Mouse (Mus musculus) right cerebral cortex, postnatal 36 days (tissue): ENCODE results near the gene Lrrn4cl.
"Not testable (repeated sequence)": the region's sequence is repeated elsewhere in the genome, so short reads cannot be mapped to it uniquely, and the experiment has no call there.

Experiments used
- DNase-seq, 2 experiments: peaks; one replicate each; pipeline ENCODE4 v3.0.0; 2022; ENCODE audit warnings: low spot score in 2 of 2, mixed read lengths in 1 of 2

Gene Lrrn4cl

GRCm38 (mm10) chr19:8850402-8850901 is at the start of gene Lrrn4cl:
TSS of gene Lrrn4cl (plus strand) at chr19:8850768.
- DNase-seq: no peak

GRCm38 (mm10) chr19:8802130-8802821 is 48.3 kb upstream of the Lrrn4cl start, which contains the start of gene Zbtb3:
TSS of gene Zbtb3 (plus strand) at chr19:8802555.
- DNase-seq: peak; percentile 95 to 98

DNA sequence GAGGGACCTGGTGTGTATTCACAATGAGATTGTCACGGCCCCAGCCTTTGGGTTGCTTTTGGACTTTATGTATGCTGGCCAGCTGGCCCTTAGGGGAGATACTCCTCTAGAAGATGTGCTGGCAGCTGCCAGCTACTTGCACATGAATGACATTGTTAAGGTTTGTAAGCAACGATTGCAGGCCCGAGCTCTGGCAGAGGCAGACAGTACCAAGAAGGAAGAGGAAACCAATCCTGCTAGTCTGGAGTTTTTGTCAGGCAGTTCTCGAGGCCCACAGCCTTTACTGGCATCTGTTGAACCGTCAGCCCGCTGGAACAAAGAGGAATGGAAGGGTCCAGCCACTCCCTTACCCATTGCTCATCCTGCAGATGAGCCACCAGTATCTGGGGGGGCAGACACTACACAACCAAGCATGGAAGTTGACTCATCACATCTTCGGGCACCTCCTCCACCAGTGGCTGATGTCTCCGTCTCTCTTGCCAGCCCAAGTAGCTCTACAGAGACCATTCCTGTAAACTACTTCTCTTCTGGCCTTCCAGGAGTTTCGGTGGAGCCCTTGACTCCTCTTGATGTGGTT is 47.3 kb upstream of the Lrrn4cl start:
- no peak for DNase-seq

- no peak for DNase-seq
These were observed 46.5 kb upstream of the Lrrn4cl start for GRCm38 (mm10) chr19:8803879-8804660.

DNA sequence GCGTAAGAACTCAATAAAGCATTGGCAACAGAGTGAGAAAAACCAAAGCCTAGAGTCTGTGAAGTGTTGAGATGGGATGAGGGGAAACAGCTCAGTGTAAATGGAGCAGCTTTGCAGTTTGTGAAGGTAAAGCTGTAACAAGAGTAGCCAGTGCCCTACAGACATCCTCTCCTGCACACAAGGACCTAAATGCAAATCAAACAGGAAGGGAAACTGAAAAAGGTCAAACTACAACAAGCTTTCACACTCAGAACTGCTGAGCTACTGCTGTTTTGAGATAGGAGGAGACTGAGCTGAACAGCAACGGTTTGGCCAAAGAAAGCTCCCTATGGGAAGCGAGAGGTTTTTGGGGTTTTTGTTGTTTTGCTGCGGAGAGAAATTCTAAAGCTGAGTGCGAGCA is 43.8 kb upstream of the Lrrn4cl start:
- no peak for DNase-seq

DNA sequence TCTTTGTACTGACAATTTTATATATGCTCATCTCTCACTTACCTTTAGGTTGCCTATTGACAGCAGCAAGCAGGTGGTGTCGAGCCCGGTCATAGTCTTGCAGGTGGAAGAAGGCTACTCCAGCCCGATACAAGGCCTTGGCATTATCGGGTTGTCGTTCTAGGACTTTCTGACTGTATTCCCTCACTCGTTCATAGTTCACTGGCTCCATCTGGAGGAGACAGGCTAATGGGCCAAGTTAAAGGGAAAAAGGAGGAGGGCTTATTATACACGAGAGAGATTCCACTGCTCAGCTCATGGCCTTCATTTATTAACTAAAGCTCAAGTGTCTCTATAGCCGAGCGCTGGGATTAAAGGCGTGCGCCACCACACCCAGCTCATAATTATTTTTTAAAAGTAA is 34.8 kb upstream of the Lrrn4cl start:
- DNase-seq: no peak

- no peak for DNase-seq
These were observed 33.6 kb upstream of the Lrrn4cl start for GRCm38 (mm10) chr19:8817001-8817400.

DNA sequence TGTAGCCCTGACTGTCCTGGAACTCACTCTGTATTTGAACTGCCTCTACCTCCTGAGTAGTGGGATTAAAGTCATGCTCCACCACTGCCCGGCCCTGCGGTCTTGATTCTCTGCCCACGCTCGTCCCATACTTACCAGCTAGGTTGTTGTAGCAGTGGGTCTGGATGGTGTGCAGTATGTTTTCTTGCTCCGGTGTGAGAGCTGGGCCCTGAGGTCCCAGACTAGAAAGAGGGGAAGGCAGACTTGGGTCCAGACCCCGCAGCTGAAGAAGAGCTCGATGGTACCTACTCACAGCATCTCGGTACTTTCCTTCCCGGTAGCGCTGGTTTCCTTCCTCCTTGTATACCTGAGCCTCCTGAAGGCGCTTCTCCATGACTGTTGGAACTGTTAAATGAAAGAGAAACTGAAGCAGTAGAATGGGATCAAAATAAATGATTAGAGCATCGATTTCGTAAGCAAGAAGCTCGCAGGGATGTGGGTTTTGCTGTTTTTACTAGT is 32.2 kb upstream of the Lrrn4cl start:
- DNase-seq: no peak

DNA sequence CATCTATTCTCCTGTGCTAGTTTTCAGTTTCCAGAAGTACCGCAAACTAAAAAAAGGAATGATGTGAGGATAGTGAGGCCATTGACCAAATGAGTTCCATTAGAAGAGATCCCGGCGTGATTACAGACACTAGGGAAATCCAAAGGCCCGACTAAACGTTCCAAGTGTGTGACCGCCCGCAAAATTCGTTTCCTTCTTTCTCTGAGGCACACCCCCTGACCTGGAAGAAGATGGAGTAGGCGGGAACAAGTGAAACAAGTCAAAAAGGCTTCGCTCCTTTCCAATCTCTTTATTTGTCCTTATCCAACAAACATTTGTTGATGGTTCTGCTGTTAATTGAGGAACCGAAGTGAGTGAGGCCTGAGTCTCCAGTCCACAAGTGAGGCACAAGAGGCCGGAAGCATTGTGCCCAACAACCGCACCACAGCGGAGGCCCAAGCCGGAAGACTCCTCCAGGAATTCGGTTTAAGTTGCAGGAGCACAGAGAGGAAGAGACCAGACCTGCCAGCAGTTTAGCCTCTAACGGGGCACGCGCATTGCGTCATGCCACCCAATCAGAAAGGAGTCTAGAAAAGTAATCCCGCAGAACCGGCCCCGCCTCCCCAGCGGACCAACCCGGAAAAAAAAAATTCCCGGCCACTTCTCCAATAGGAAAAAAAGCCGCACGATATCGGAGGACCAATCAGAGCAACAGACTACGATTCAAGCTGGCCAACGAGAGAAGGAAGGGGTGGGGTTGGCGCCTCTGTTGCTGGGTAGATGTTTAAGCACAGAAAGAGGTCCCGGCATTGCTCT is 31.6 kb upstream of the Lrrn4cl start, which contains the start of gene Ttc9c:
Gene Ttc9c, minus strand, starts transcription at position 533 of the 795 bp plus-strand sequence.
- peak; percentile 98 to 99 for DNase-seq

- peak; percentile 99 for DNase-seq
These were observed 30.8 kb upstream of the Lrrn4cl start, which contains the start of gene Hnrnpul2 for GRCm38 (mm10) chr19:8819596-8820423. TSS of gene Hnrnpul2 (plus strand) at chr19:8820010.

- DNase-seq: no peak
These were observed 30.1 kb upstream of the Lrrn4cl start for GRCm38 (mm10) chr19:8820424-8820956.

GRCm38 (mm10) chr19:8821146-8821545 is 29.4 kb upstream of the Lrrn4cl start:
- no peak for DNase-seq

GRCm38 (mm10) chr19:8822696-8823095 is 27.9 kb upstream of the Lrrn4cl start:
- no peak for DNase-seq

DNA sequence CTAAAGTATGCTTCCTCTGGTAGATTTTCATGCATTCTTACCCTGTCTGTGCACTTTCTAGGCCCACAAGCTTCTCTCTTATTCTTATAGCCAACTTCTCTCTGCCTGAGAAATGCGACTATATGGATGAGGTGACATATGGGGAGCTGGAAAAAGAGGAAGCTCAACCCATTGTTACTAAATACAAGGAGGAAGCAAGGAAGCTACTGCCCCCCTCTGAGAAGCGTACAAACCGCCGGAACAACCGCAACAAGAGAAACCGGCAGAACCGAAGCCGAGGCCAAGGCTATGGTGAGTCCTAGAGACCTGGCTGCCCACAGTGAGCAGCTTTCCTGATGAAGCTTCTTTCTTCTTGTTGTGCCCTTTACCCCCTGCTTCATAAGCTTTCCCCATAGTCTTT is 20.9 kb upstream of the Lrrn4cl start, which contains the start of gene AC129217.1:
Gene AC129217.1, plus strand, starts transcription at position 114 of the 400 bp plus-strand sequence.
- DNase-seq: no peak

DNA sequence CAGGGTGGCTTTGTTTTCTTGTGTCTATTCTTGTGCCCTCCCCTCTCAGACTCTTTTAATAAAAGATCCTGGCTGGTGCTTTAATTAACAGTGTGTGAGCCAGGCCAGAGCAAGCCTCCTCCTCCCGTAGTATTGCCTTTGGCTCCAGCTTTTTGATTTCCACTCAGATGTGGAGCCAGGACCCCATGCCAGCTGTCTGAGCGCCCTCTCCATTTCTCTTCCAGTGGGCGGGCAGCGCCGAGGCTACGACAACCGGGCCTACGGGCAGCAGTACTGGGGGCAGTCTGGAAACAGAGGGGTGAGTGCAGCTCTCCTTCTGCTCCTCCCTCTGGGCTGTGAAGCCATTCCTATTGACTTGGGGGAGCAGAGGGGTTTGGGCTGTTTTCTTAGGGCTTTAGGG is 19.9 kb upstream of the Lrrn4cl start:
- no peak for DNase-seq

DNA sequence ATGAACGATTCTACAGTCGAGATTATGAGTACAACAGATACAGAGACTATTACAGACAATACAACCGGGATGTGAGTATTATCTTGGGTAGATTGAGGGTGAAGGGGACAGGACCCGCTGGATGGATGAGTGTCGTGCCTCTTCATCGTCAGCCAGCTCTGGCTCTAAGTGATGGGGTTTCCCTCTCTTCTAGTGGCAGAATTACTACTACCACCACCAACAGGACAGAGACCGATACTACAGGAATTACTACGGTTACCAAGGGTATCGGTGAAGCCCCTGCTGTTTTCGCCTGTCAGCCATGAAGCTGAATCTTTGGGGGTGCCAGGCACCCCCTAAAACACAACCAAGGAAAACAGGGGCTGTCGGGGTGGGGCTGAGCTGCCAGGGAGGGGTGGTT is 19.3 kb upstream of the Lrrn4cl start:
- DNase-seq: no peak

- DNase-seq: no peak
These were observed 17.6 kb upstream of the Lrrn4cl start for GRCm38 (mm10) chr19:8832971-8833370.

GRCm38 (mm10) chr19:8836327-8836726 is 14.2 kb upstream of the Lrrn4cl start:
- not testable (repeated sequence) for DNase-seq

DNA sequence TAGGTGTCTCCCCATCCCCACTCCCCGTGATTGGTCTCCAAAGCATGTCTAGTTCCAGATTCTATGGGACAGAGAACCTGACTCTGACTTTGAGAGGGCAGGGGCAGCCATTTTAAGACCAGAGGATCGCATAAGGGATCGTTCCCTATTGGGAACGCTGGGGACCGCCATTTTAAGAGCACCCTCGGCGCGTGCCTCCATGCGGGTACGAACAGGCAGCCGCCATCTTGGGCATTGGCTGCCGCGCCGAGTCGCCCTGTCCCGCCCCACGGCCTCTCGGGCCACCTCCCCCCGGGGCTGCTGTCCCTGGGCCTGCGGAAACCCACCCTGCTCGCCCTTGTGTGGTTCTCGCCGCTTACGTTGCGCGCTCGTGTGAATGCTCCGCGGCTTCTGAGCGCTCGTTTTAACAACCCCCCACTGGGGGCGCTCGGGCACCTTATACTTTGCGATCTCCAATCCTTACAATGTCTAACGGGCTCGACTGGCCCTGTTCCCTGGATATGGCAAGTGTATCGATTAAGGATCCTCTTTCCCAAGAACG is 13.2 kb upstream of the Lrrn4cl start, which contains the start of gene Bscl2:
Gene Bscl2, plus strand, starts transcription at position 217 of the 541 bp plus-strand sequence.
- DNase-seq: peak; percentile 84 to 85
